Mouse (Mus musculus): Measurements from ENCODE around the gene Rsbn1.
A peak's percentile ranks its signal among the peaks of the same experiment; 100 is the strongest.

Gene Rsbn1

DNA sequence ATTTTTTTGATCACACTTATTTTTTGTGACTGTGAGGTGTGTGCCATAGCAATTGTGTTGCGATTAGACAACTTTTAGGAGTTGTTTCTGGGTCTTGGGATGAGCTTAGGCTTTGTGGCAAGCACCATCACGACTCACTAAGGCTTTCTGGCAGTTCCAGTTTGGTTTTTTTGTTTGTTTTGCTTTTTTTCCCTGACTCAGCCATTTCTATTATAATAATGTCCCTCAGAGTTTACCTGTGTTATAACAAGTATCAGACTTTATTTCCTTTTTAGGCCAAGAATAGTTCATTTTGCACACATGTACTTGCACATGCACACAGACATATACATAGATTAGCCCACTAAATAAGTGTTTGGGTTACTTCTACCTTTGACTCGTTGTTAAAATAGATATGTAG lies 46.7 kb downstream of the Rsbn1 start:
- no peak for DNase-seq

DNA sequence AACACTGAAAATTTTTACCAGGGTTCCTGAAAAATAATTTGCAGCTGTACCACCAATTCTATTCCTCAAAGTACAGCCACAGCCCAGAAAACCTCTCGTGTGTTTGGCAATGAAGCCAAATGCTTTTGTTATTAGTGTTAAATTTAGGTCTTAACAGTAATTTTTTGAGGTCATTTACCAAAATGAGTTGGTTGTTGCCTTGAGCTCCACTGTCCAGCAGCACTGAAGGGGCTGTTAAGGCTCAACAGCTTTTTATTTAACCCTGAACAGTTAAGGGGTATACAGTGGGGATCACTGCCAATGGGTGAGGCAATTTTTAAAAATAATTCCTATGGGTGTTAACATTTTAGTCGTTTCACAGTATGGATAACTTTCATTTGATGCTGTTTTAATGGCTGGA lies 53.3 kb downstream of the Rsbn1 start:
- no peak for DNase-seq

DNA sequence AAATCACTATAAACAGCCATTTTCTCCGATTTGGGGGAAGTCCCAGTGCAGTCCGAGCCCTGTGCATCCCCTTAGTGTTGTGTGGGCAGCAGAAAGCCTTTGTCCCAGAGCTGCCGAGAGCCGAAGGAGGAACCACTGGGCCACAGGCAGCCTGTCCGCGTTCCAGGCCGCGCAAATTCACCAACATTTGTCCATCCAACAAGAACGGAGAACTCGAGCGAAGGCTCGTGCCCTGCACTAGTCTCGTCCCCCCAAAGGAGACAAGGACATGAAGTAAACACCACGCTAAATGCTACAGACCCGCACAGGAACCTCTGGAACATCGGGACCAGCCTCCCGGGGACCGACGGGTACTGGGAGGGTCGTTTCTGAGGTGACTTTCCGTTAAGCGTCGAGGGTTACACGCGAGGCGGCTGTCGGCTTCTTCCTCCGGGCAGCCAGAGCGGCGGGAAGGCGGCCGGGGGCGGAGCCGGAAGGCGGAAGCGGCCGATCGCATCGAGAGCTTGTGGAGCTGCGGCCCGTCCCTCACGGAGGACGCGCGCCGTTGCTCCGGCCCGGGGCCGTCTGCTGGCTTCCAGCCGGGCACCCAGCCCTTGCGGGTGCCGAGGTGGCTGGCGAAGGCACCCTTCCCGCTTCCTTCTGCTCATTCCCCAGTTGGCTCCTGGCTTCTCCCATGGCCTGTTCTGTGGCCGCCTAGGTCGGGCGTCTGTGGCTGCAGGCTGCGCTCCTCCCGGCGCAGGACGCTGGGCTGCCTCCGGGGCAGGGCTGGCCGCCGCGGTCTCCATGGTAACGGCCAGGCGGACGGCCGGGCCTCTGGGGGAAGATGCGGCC lies 54.2 kb downstream of the Rsbn1 start, which contains the start of gene Phtf1:
Gene Phtf1, plus strand, starts transcription at position 250 of the 831 bp plus-strand sequence.
- DNase-seq: peak; percentile 85

DNA sequence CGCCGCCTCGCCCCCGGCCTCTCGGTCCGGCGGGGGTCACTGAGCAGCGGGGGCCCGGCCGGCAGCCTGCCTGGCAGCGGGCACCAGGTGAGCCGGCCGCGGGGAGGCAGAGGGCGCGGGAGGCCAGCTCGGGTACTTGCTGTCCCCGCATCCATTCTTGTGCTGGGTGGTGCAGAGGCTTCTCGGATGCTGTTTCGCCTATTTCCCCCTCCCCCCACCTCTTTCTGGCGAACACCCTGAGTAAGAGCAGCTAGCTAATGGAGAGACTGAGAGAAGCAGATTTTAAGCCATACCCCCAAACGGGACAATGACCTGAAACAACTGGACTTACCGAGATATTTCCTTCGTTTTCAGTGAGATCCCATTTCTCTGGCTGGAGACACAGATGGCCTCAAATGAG lies 54.8 kb downstream of the Rsbn1 start:
- DNase-seq: no peak

DNA sequence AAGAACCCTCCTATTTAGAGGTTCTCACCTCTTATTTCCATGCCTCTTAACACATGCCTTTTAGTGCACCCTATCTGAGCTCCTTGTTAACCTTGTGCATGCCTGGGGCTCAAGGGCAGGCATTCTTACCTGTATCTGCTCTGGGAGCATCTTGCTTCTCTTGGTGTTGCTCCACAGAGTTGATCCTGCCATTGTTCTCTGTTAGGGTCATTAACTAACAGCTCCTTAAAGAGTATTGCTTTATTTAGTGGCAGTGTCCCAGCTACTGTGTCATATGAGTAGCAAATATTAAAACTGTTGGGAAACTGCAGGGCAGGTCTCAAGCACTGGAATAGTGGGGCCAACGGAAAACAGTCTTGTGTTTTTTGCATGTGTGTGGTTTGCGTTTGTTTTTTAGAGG lies 57.2 kb downstream of the Rsbn1 start:
- DNase-seq: no peak

DNA sequence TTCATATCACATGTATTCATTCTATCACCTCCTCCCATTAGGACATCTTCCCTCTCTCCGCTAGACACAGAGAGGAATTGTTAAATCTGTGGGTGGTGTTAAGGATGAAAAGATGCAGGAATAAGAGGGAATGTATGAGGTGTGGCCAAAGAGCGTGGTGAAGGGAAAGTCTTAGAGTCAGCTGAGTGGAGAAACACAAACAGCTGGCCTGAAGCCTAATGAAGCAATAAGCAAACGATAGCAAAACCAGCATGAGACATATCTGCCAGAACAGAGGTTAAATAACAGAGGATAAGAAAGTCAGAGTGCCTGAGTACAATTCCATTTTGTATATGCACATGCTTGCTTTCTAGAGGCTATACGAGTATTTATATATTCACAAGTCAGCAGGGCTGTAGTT lies 70.6 kb downstream of the Rsbn1 start:
- DNase-seq: no peak

DNA sequence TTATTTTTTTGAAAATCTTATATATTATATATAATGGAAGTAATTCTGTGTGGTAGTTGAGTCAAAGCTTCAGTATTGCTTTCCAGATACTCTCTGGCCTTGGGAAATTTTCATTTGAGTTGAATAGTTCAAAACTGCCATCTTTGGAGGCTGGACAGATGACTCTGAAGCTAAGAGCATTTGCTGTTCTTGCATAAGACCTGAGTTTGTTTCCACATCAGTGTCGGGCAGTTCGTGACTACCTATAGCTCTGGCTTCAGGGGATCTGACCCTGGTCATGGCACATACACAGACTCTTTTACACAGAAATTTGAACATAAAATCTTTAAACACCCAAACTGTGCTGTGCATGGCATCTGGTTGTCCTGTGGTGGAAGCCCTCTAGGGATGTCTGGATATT lies 71.3 kb downstream of the Rsbn1 start:
- DNase-seq: no peak

DNA sequence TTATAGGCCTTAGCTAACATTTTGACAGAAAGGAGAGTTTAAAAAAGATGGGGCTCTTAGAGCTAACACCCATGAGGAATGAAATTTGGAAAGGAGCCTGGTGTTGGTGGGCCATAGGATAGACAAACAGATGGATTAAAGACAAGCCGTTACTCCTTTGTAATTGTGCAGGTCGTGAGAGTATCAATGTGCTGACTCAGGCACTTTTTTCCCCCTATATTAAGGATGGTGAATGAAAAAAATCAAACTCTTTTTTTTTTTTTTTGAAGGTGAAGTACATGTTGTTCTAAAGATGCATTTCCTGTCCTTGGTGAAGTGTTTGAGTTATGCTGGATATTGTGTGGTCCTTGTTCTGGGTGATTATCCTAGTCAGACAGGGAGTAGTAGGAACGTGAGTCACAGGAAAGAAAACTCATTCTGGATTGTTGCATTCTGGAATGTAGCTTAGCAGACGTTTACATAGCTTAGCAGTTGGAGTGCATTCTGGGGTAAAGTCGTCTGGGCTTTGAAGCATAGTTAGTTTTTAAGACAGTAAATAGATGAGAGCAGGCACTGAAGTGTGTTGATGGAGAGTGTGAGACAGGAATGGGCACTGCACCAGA lies 74.0 kb downstream of the Rsbn1 start:
- DNase-seq: no peak

DNA sequence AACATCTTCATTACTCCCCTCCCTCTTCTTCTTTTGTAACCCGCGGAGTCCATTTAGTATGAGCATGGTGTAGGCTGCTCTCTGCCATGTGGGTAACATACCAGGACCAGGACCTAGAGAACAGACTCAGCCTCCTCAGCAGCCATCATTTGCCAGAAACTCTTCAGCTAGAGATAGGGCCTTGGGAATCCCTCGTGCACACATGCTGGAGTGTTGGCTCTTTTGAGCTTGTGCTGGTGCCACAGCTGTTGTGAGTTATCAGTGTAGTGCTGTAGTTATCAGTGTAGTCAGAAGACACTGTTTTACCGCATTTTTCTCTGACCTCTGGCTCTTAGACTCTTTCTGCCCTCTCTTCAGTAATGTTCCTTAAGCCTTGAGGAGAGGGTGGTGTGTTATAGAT lies 75.4 kb downstream of the Rsbn1 start:
- no peak for DNase-seq

DNA sequence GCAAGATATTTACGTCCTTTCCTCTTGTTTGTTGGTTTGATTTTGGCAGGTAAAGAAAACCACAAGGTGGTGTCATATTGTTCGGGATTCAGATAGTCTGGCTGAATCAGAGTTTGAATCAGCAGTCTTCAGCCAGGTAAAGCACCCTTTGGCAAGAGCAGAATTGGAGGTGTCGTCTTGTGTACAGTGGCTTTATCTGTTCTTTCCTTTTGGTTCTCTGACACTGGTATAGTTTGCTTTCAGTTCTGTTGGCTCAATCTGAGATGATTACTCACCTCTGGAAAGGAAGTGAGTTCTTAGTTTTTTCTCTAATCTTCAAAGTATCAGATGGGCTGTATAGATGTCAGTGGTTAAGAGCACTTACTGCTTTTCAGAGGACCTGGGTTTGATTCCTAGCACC lies 77.4 kb downstream of the Rsbn1 start:
- no peak for DNase-seq

DNA sequence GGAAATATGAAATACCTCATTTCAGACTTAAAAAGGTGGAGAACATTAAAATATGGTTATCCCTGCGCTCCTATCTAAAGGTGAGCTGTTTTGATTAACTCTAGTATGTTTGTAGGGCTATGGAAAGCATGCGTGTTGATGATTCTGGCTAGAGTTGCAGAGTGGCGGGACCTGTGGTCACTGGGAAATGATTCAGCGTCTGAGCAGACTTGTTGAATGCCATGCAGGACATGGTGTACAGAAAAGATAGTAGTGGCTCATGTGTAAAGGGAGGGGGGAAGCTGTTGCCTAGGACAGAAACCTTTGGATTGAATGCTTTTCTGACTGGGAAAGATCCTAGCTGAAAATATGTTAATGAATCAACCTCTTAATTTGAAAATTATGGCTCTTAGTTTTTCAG lies 84.8 kb downstream of the Rsbn1 start:
- no peak for DNase-seq

DNA sequence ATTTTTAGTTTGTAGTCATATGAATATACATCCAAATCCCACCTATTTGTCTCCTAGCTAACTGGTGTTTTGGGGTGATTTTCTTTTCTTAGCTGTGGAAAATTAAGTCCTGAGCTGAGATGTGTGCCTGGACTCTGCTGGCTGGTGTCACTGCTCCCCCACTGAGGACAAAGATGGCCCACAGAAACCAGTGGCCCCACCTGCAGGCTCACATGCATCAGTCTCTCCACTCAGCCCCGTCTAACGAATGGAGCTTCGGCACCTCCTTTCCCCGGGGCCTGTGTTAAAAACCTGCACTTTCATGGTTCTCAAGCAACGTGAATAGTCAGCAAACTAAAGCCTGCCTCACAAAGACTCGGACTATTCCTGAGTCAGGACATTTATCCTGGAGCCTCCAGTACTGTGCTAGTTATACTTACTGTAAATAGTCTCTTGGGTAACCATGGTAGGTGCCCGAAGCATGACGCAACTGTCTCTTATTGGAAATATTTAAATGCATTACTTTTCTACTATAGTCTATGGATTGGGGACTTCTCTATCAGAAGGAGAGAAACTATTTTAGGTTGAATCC lies 93.1 kb downstream of the Rsbn1 start:
- DNase-seq: peak; percentile 22

DNA sequence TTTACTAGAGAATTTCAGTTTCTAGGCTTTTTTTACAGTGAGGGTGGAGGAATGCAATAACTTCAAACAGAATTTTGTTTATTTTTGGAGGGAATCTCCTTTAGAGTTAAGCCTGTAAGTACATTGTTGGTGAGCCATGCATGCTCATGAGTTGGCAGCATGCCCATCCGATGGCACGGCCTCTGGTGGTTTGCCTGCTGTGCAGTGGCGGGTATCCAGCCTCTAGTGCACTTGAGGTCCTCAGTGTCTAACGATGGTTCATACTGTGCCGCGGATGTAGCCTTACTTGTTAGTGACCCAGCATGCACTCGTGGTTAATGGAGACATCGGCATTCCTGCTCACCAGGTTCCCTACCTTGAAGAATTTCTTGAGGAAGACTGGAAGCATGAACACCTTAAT lies 93.6 kb downstream of the Rsbn1 start:
- peak; percentile 37 for DNase-seq

DNA sequence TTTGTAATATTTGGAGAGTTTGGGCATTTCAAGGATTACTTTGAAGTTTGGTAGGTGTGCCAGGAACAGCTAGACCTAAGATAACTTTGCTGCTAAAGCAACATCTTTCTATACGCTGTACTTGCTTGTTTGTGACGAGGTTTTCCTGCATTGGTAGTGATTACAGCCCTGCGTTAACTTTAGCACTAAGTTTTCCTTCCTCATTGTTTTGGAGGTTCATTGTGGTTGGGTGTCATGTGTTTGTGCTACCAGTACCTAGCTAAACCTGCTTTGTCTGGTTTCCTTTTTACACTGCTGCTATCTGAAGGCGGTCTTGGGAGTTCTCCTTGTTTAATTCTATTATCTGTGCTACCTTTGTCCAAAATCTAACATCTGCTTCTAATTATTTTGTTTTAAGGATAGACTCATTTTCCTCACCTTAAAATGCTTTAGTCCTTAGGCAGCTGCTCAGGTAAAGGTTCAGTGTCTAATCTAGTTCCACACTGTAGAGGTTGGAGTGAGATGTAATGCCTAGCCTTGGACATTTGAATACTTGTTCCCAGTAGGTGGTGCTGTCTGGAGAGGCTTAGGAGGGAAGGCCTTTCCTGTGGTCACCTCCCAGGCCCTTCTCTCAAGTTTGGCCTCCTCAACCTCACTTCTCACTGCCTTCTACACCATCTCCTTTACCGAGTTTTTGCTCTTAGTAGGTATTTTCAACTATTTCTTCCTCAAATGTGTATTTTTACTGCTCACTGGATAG lies 96.2 kb downstream of the Rsbn1 start:
- no peak for DNase-seq

DNA sequence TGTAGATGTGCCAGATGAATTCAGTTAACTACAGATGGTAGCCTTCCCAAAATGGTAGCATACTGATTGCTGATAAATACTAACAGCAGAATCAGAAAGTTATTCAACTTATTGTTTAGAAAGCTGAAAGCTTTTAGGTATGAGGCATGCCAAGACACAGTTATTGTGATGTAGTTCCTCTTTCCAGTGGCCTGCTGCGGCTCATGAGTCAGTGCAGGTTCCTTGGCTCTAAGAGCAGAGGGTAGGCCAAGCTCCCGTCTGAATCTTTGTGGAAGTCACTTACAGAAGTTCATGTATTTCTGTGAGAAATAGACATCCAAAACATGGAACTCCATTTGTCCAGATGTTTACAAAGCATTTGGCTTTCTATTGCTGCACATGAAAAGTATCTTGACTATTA lies 98.1 kb downstream of the Rsbn1 start:
- DNase-seq: no peak

All from cerebellum, adult 11-12 months (tissue).